Mouse (Mus musculus) heart, embryonic 16.5 days (tissue): ENCODE results near the gene Cyp2b19. TPM values are rescaled to one million over a fixed set of nuclear protein-coding genes. Genes with fewer than 3 reads are reported as not detected.

ENCODE experiments used
- ATAC-seq: fragments of 200-750 bp; cut with Nextera tagmentation; replicated peaks from 2 replicates; pipeline ENCODE4 v1.8.0; 2017; ENCODE audit warnings: moderate number of reproducible peaks; ENCODE audit not compliant: insufficient read depth, low FRiP score; ENCODE audit errors: extremely low read depth
- H3K27ac ChIP-seq: fragments of 300-500 bp; sonication (generic); 2 replicates; pipeline ENCODE4 v1.5.1; 2014; ENCODE audit warnings: mild to moderate bottlenecking, low read length, control low read depth, moderate library complexity
- H3K27me3 ChIP-seq: fragments of 300-500 bp; sonication (generic); 2 replicates; pipeline ENCODE4 v1.6.1; 2014; ENCODE audit warnings: low read length, mixed read lengths; ENCODE audit not compliant: control insufficient read depth, insufficient read depth
- H3K36me3 ChIP-seq: fragments of 300-500 bp; sonication (generic); 2 replicates; pipeline ENCODE4 v1.6.1; 2014; ENCODE audit not compliant: control insufficient read depth, insufficient read depth
- H3K4me1 ChIP-seq: fragments of 300-500 bp; sonication (generic); 2 replicates; pipeline ENCODE4 v1.6.1; 2014; ENCODE audit warnings: low read length, mixed read lengths; ENCODE audit not compliant: control insufficient read depth, insufficient read depth
- H3K4me2 ChIP-seq: fragments of 300-500 bp; sonication (generic); 2 replicates; pipeline ENCODE4 v1.6.1; 2014; ENCODE audit warnings: low read depth, mild to moderate bottlenecking, control low read depth, low read length
- H3K4me3 ChIP-seq: fragments of 300-500 bp; sonication (generic); 2 replicates; pipeline ENCODE4 v1.5.1; 2014; ENCODE audit warnings: mild to moderate bottlenecking, control low read depth, low read length
- H3K9ac ChIP-seq: fragments of 300-500 bp; sonication (generic); 2 replicates; pipeline ENCODE4 v1.6.1; 2014; ENCODE audit warnings: low read length, control low read depth
- H3K9me3 ChIP-seq: fragments of 300-500 bp; sonication (generic); replicated peaks from 2 replicates; pipeline ENCODE4 v1.6.1; 2016; ENCODE audit warnings: low read length; ENCODE audit not compliant: control insufficient read depth
- WGBS: fragments of 180-500 bp; shearing (Covaris S2); extraction: QIAGEN DNeasy Blood & Tissue Kit; methylation state at CpG from one replicate; pipeline ENCODE4 v1.1.7; 2014; 5-methylcytosine and 5-hydroxymethylcytosine counted together
- polyA plus RNA-seq: library from polyadenylated mRNA; unstranded; fragments of >200 nt; fragmentation: Nextera tagmentation; extraction: Ambion mirVana; gene quantifications from 2 replicates; pipeline ENCODE4 v1.2.1, GENCODE M21; 2015

The Cyp2b19 gene
- not detected in 2 replicates for polyA plus RNA-seq

DNA sequence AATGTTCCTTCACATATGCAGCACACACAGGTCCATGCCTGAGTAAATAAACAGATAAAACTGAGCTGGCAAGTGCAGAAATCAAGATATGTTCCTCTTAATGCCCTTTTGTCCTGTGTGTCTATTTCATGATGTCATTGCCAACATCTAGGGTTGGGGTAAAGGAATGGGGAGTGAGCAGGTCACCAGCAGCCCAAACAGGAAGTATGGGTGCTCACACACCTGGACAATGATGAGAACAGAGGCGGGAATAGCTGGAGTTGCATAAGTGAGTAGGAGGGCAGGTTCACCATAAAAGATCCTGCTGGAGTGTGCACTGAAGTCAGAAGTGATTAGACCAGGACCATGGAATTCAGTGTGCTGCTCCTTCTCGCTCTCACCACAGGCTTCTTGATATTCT is at the start of gene Cyp2b19:
Gene Cyp2b19, plus strand, starts transcription at position 301 of the 400 bp plus-strand sequence.
- no peak within 1 kb of the TSS for H3K4me3 ChIP-seq
- H3K27ac ChIP-seq, result no peak within 1 kb of the TSS
- 49% methylated on average over 2 of the region's 2 CpGs for WGBS
- no peaks in the 10 kb centered on the region for H3K4me1 ChIP-seq
- no peak within 1 kb of the TSS for H3K4me2 ChIP-seq
- no peak within 1 kb of the TSS for H3K9ac ChIP-seq
- no peaks in the 10 kb centered on the region; the same call in none of the 2 replicates for H3K9me3 ChIP-seq
- no peak for ATAC-seq
- no peaks in the 10 kb centered on the region for H3K36me3 ChIP-seq
- no peaks in the 10 kb centered on the region for H3K27me3 ChIP-seq

DNA sequence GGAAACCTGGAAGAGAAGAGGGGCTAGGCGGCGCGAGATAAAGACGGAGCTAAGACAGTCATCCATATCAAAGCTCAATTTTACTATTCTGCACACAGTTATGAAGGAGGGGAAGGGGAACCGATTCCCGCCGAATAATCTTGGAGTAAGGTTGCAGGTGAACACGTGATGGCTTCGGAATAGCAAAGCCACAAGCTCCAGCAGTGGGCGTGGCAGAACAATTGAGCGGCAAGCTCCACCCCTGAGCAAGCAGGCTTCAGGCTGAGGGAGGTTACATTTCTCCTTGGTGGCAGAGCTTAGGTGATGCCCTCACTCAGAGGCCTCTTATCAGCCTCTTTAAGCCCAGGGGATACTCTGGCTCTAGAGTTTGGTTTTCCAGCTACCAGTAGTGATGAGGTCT is 45.9 kb upstream of the Cyp2b19 start:
- no peak overlapping the region for H3K9ac ChIP-seq
- no peaks in the 10 kb centered on the region for H3K4me1 ChIP-seq
- no peak for ATAC-seq
- H3K36me3 ChIP-seq, result no peaks in the 10 kb centered on the region
- 82% methylated on average over 11 of the region's 11 CpGs for WGBS
- peaks cover 9% of the 10 kb centered on the region; the same call in 1 of the 2 replicates for H3K9me3 ChIP-seq
- no peak overlapping the region for H3K4me3 ChIP-seq
- no peaks in the 10 kb centered on the region for H3K27me3 ChIP-seq
- no peak overlapping the region for H3K27ac ChIP-seq
- no peak overlapping the region for H3K4me2 ChIP-seq

DNA sequence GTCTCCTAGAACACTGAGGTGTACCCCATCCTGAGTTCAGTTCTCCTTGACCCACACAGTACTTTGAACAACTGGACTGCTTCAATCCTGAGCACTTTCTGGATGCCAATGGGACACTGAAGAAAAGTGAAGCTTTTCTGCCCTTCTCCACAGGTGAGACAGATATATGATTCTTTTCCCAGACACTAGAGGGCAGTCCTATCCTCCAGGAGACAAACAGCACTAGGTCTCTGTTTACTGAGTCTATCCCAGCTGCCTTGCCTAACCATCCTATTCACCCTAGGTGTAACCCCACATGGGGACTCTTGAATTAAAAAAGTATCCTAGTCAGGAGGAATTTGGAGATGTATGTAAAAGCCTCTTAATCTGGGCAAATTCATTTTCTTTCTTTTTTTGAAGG is 18.0 kb upstream of the Cyp2b19 start:
- Histone ChIP-seq H3K27me3 (no peaks in the 10 kb centered on the region), H3K36me3 (no peaks in the 10 kb centered on the region), H3K9ac (no peak overlapping the region), H3K4me3 (no peak overlapping the region), H3K4me2 (no peak overlapping the region), H3K27ac (no peak overlapping the region), H3K4me1 (no peaks in the 10 kb centered on the region), H3K9me3 (no peaks in the 10 kb centered on the region; the same call in 1 of the 2 replicates)
- no peak for ATAC-seq

DNA sequence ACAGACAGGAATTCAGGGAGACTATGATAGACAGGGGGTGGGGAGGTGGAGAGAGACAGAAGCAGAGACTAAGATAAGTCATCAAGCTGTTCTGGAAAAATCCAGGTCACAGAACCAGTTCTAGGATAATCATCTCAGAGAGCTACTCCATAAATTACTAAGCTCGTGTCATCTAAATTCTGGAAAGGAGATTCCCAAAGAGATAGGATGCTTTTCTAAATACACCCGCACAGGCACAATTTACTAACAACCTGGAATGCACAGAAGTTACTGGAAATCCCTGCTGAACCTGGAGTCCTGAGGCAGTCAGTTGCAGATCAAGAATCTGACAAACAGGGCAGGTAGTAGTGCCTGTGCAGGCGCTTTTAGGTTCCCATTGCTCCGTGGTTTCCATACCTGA is 13.0 kb upstream of the Cyp2b19 start:
- no peaks in the 10 kb centered on the region for H3K27me3 ChIP-seq
- 62% methylated on average over 4 of the region's 4 CpGs for WGBS
- no peak overlapping the region for H3K9ac ChIP-seq
- H3K36me3 ChIP-seq, result no peaks in the 10 kb centered on the region
- ATAC-seq, result no peak
- no peak overlapping the region for H3K4me2 ChIP-seq
- no peaks in the 10 kb centered on the region; the same call in 1 of the 2 replicates for H3K9me3 ChIP-seq
- no peaks in the 10 kb centered on the region for H3K4me1 ChIP-seq
- no peak overlapping the region for H3K4me3 ChIP-seq
- H3K27ac ChIP-seq, result no peak overlapping the region

DNA sequence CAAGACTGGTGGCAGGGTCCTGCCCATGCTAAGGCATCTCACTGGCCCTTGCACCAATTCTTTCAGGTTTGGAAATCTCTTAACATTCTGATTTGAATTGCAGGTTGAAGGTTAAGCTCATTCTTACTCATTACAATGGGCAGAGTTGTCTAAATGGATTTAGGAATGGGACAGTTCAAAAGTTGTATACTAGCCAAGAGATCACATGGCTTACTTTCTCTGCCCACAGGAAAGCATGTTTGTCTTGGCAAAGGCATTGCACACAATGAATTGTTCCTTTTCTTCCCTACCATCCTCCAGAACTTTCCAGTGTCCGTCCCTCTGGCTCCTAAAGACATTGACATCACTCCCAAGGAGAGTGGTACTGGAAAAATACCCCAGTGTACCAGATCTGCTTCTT is 11.5 kb upstream of the Cyp2b19 start:
- 38% methylated on average over 1 of the region's 1 CpGs for WGBS

DNA sequence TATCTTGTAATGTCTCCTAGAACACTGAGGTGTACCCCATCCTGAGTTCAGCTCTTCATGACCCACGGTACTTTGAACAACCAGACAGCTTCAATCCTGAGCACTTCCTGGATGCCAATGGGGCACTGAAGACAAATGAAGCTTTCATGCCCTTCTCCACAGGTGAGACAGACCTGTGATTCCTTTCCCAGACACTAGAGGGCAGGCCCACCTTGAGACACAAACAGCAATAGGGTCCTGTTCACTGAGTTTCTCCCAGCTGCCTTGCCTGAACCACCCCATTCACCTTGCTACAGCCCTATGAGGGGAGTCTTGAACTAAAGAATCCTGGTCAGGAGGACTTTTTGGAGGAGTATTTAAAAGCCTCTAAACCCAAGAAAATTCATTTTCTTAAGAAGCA is 10.1 kb downstream of the Cyp2b19 start:
- no peaks in the 10 kb centered on the region for H3K27me3 ChIP-seq
- H3K4me1 ChIP-seq, result no peaks in the 10 kb centered on the region
- 48% methylated on average over 1 of the region's 1 CpGs for WGBS
- no peak overlapping the region for H3K4me2 ChIP-seq
- no peak overlapping the region for H3K9ac ChIP-seq
- no peak overlapping the region for H3K27ac ChIP-seq
- no peaks in the 10 kb centered on the region; the same call in 1 of the 2 replicates for H3K9me3 ChIP-seq
- H3K4me3 ChIP-seq, result no peak overlapping the region
- no peaks in the 10 kb centered on the region for H3K36me3 ChIP-seq
- no peak for ATAC-seq

More for the DNA sequence above, 11.5 kb upstream of the Cyp2b19 start:
- no peak overlapping the region for H3K4me2 ChIP-seq
- ATAC-seq, result no peak
- H3K9me3 ChIP-seq, result no peaks in the 10 kb centered on the region; the same call in 1 of the 2 replicates
- H3K9ac ChIP-seq, result no peak overlapping the region
- H3K27ac ChIP-seq, result no peak overlapping the region
- H3K4me3 ChIP-seq, result no peak overlapping the region
- H3K36me3 ChIP-seq, result no peaks in the 10 kb centered on the region
- H3K4me1 ChIP-seq, result no peaks in the 10 kb centered on the region
- no peaks in the 10 kb centered on the region for H3K27me3 ChIP-seq

DNA sequence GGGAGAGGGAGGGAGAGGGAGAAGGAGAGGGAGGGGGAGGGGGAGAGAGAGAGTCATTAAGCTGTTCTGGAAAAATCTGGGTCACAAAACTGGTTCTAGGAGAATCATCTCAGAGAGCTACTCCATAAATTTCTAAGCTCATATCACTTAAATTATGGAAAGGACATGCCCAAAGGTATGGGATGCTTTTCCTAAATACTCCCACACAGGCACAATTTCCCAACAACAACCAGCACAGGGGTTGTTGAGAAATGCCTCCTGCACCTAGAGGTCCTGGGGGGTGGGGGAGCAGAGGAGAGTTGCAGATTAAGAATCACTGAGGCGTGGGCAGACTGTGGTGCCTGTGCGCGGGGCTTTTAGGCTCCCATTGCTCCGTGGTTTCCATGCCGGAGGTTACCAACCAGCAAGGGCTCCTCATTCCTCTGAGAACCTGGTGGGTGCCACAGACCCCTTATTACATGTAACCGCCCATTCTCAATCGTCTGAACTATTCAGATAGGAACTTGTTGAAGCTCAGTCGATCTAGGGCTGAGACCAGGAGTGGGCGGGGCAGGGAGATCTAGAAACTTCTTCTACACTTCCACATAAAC is 13.0 kb downstream of the Cyp2b19 start:
- H3K9me3 ChIP-seq, result no peaks in the 10 kb centered on the region; the same call in 1 of the 2 replicates
- 69% methylated on average over 9 of the region's 9 CpGs for WGBS
- H3K27ac ChIP-seq, result no peak overlapping the region
- H3K9ac ChIP-seq, result no peak overlapping the region
- no peak overlapping the region for H3K4me2 ChIP-seq
- H3K4me3 ChIP-seq, result no peak overlapping the region
- no peaks in the 10 kb centered on the region for H3K36me3 ChIP-seq
- no peak for ATAC-seq
- no peaks in the 10 kb centered on the region for H3K27me3 ChIP-seq
- no peaks in the 10 kb centered on the region for H3K4me1 ChIP-seq

DNA sequence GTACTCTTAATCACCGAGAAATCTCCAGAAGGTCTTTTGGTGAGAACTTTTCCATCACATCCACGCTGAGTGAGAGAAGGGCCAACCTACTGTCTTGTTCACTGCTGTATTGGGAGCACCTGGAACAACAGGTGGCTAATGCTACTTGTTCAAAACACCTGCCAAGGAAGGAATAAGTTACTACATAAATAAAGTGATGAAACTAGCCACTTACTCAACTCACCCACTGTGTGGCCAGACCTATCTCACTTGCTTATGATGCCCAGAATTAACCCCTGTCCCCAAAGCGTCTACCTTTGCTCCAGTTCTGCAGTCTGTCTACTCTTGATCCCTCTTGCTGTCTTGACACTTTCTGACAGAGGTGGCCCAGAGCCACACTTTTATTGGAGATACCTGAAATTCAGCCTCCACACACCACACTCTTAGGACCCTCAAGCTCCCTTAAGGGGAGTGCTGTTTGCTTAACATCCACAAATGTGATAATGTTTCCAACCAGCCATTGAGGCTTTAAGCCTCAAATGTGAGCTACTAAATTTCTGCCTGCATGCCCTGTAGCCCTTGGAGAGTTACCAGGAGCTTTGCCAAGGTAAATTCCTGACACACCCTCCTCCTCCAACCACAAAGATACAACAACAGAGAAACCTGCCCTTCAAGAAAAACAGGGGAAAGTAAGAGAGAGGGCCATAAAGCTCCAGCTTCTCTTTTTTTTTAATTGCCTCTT is 16.1 kb downstream of the Cyp2b19 start:
- Histone ChIP-seq H3K9ac (no peak overlapping the region), H3K27ac (no peak overlapping the region), H3K4me2 (no peak overlapping the region), H3K27me3 (no peaks in the 10 kb centered on the region), H3K9me3 (no peaks in the 10 kb centered on the region), H3K4me1 (no peaks in the 10 kb centered on the region), H3K4me3 (no peak overlapping the region), H3K36me3 (no peaks in the 10 kb centered on the region)
- 64% methylated on average over 3 of the region's 3 CpGs for WGBS
- ATAC-seq, result no peak

DNA sequence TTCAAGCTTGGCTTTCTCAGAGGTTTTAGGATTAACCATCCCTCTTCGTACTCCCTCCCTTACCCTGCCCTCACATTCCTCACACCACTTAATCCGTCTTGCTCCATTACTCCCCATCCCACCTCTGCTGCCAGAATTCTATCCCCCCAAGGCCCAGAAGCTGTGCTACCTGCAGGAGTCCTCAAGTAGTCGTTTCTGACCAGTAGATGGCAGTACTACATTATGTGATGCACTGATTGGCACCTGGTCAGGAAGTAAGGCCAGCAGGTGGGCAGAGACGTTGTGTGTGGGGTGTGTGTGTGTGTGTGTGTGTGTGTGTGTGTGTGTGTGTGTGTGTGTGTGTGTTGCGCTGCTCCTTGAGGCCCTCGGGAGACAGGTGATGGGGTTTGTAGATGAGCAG is 18.9 kb downstream of the Cyp2b19 start:
- H3K27me3 ChIP-seq, result no peaks in the 10 kb centered on the region
- H3K4me1 ChIP-seq, result no peaks in the 10 kb centered on the region
- H3K4me2 ChIP-seq, result no peak overlapping the region
- H3K4me3 ChIP-seq, result no peak overlapping the region
- ATAC-seq, result no peak
- H3K36me3 ChIP-seq, result no peaks in the 10 kb centered on the region
- H3K9ac ChIP-seq, result no peak overlapping the region
- no peak overlapping the region for H3K27ac ChIP-seq
- no peaks in the 10 kb centered on the region for H3K9me3 ChIP-seq
- WGBS, result 13% methylated on average over 6 of the region's 6 CpGs
